Mouse (Mus musculus) forebrain, embryonic 15.5 days (tissue): ENCODE results near the gene Fxn. TPM values are rescaled to one million over a fixed set of nuclear protein-coding genes. Genes with fewer than 3 reads are reported as not detected.
A peak's percentile ranks its signal among the peaks of the same experiment; 100 is the strongest.

Experiments used
- ATAC-seq: fragments of 200-750 bp; cut with Nextera tagmentation; replicated peaks from 2 replicates; pipeline ENCODE4 v1.8.0; 2017; ENCODE audit warnings: mild to moderate bottlenecking, moderate TSS enrichment, moderate library complexity
- H3K27ac ChIP-seq: fragments of 300-500 bp; sonication (generic); replicated peaks from 2 replicates; pipeline ENCODE4 v1.5.1; 2015; ENCODE audit warnings: mild to moderate bottlenecking, inconsistent platforms
- H3K27me3 ChIP-seq: fragments of 300-500 bp; sonication (generic); 2 replicates; pipeline ENCODE4 v1.6.1; 2015; ENCODE audit warnings: inconsistent platforms
- H3K36me3 ChIP-seq: fragments of 300-500 bp; sonication (generic); 2 replicates; pipeline ENCODE4 v1.6.1; 2015; ENCODE audit warnings: mild to moderate bottlenecking, inconsistent platforms
- H3K4me1 ChIP-seq: fragments of 300-500 bp; sonication (generic); 2 replicates; pipeline ENCODE4 v1.6.1; 2015; ENCODE audit warnings: inconsistent platforms
- H3K4me2 ChIP-seq: fragments of 300-500 bp; sonication (generic); replicated peaks from 2 replicates; pipeline ENCODE4 v1.6.1; 2015; ENCODE audit warnings: mild to moderate bottlenecking, inconsistent platforms
- H3K4me3 ChIP-seq: fragments of 300-500 bp; sonication (generic); 2 replicates; pipeline ENCODE4 v1.5.1; 2015; ENCODE audit warnings: mild to moderate bottlenecking, inconsistent platforms
- H3K9ac ChIP-seq: fragments of 300-500 bp; sonication (generic); replicated peaks from 2 replicates; pipeline ENCODE4 v1.6.1; 2015; ENCODE audit warnings: mild to moderate bottlenecking, inconsistent platforms
- H3K9me3 ChIP-seq: fragments of 300-500 bp; sonication (generic); 2 replicates; pipeline ENCODE4 v1.6.1; 2016; ENCODE audit warnings: inconsistent platforms
- WGBS: fragments of 180-500 bp; shearing (Covaris S2); methylation state at CpG from one replicate; pipeline ENCODE4 v1.1.7; 2015; ENCODE audit warnings: mixed read lengths; 5-methylcytosine and 5-hydroxymethylcytosine counted together
- polyA plus RNA-seq: library from polyadenylated mRNA; unstranded; fragments of >200 nt; fragmentation: Nextera tagmentation; extraction: Ambion mirVana; gene quantifications from 2 replicates; pipeline ENCODE4 v1.2.1, GENCODE M21; 2015

The Fxn gene
- polyA plus RNA-seq, 1 experiment from 2014 or later: 43.4 TPM

- no peak overlapping the region for H3K4me2 ChIP-seq
- no peaks in the 10 kb centered on the region for H3K27me3 ChIP-seq
- no peaks in the 10 kb centered on the region for H3K36me3 ChIP-seq
- ATAC-seq: no peak
- no peak overlapping the region for H3K4me3 ChIP-seq
- H3K9me3 ChIP-seq: no peaks in the 10 kb centered on the region
- WGBS: 58% methylated on average over 4 of the region's 4 CpGs
- H3K27ac ChIP-seq: no peak overlapping the region
- H3K9ac ChIP-seq: no peak overlapping the region
- H3K4me1 ChIP-seq: peaks cover 7% of the 10 kb centered on the region
Observed at GRCm38 (mm10) chr19:24284187-24284586, 3.8 kb upstream of the Fxn start.

- H3K9me3 ChIP-seq: no peaks in the 10 kb centered on the region
- peaks cover 12% of the 10 kb centered on the region for H3K4me1 ChIP-seq
- H3K9ac ChIP-seq: no peak overlapping the region
- no peak overlapping the region for H3K27ac ChIP-seq
- H3K4me3 ChIP-seq: no peak overlapping the region
- no peak for ATAC-seq
- WGBS: 67% methylated on average over 7 of the region's 7 CpGs
- H3K4me2 ChIP-seq: peak overlapping the region; percentile 91; the same call in 1 of the 2 replicates
- H3K27me3 ChIP-seq: no peaks in the 10 kb centered on the region
- no peaks in the 10 kb centered on the region for H3K36me3 ChIP-seq
Observed at GRCm38 (mm10) chr19:24281288-24281980, 1.0 kb upstream of the Fxn start.

GRCm38 (mm10) chr19:24279706-24280600, 452 bp downstream of the Fxn start:
- Histone ChIP-seq H3K9me3 (no peaks in the 10 kb centered on the region), H3K4me1 (peaks cover 12% of the 10 kb centered on the region), H3K4me2 (peak overlapping the region; percentile 91), H3K4me3 (peak overlapping the region; percentile 78), H3K9ac (peak overlapping the region; percentile 80), H3K27ac (peak overlapping the region; percentile 90), H3K36me3 (no peaks in the 10 kb centered on the region), H3K27me3 (no peaks in the 10 kb centered on the region)
- under 1% methylated on average over 78 of the region's 78 CpGs for WGBS
- ATAC-seq: peak; percentile 70

GRCm38 (mm10) chr19:24278859-24279258, 1.5 kb downstream of the Fxn start:
- peaks cover 12% of the 10 kb centered on the region for H3K4me1 ChIP-seq
- no peaks in the 10 kb centered on the region for H3K36me3 ChIP-seq
- H3K4me3 ChIP-seq: 0 out of 2 replicates have a peak overlapping the region, but pooled peaks have one; percentile 78
- peak overlapping the region; percentile 91 for H3K4me2 ChIP-seq
- no peaks in the 10 kb centered on the region for H3K9me3 ChIP-seq
- no peaks in the 10 kb centered on the region for H3K27me3 ChIP-seq
- no peak overlapping the region for H3K27ac ChIP-seq
- no peak overlapping the region for H3K9ac ChIP-seq
- WGBS: 85% methylated on average over 15 of the region's 15 CpGs
- ATAC-seq: no peak

GRCm38 (mm10) chr19:24274281-24274680, 6.1 kb downstream of the Fxn start:
- Histone ChIP-seq H3K27me3 (no peaks in the 10 kb centered on the region), H3K9ac (no peak overlapping the region), H3K4me2 (no peak overlapping the region), H3K4me1 (peaks cover 9% of the 10 kb centered on the region), H3K36me3 (no peaks in the 10 kb centered on the region), H3K4me3 (no peak overlapping the region), H3K9me3 (no peaks in the 10 kb centered on the region), H3K27ac (no peak overlapping the region)
- 48% methylated on average over 3 of the region's 3 CpGs for WGBS
- no peak for ATAC-seq

- Histone ChIP-seq H3K36me3 (no peaks in the 10 kb centered on the region), H3K9ac (no peak overlapping the region), H3K4me2 (no peak overlapping the region), H3K9me3 (no peaks in the 10 kb centered on the region), H3K4me1 (peaks cover 24% of the 10 kb centered on the region), H3K27me3 (no peaks in the 10 kb centered on the region), H3K4me3 (no peak overlapping the region), H3K27ac (no peak overlapping the region)
- 45% methylated on average over 16 of the region's 16 CpGs for WGBS
- ATAC-seq: peak; percentile 71
Observed at GRCm38 (mm10) chr19:24271746-24272426, 8.5 kb downstream of the Fxn start.

- no peak overlapping the region for H3K9ac ChIP-seq
- WGBS: 38% methylated on average over 7 of the region's 7 CpGs
- H3K9me3 ChIP-seq: no peaks in the 10 kb centered on the region
- no peaks in the 10 kb centered on the region for H3K27me3 ChIP-seq
- H3K4me3 ChIP-seq: no peak overlapping the region
- H3K4me2 ChIP-seq: no peak overlapping the region
- H3K36me3 ChIP-seq: no peaks in the 10 kb centered on the region
- H3K4me1 ChIP-seq: peaks cover 25% of the 10 kb centered on the region
- peak; percentile 60 for ATAC-seq
- H3K27ac ChIP-seq: no peak overlapping the region
Observed at GRCm38 (mm10) chr19:24271326-24271725, 9.1 kb downstream of the Fxn start.

GRCm38 (mm10) chr19:24268531-24268930, 11.9 kb downstream of the Fxn start:
- Histone ChIP-seq H3K4me2 (peak overlapping the region; percentile 29; the same call in 1 of the 2 replicates), H3K9ac (no peak overlapping the region), H3K27ac (peak overlapping the region; percentile 77), H3K4me1 (peaks cover 25% of the 10 kb centered on the region), H3K27me3 (no peaks in the 10 kb centered on the region), H3K9me3 (no peaks in the 10 kb centered on the region), H3K4me3 (peak overlapping the region; percentile 12; the same call in 1 of the 2 replicates), H3K36me3 (0 out of 2 replicates have a peak, but pooled peaks cover 12% of the 10 kb centered on the region)
- peak; percentile 69 for ATAC-seq
- 8% methylated on average over 4 of the region's 4 CpGs for WGBS

GRCm38 (mm10) chr19:24266046-24266830, 14.2 kb downstream of the Fxn start:
- Histone ChIP-seq H3K27me3 (no peaks in the 10 kb centered on the region), H3K4me3 (no peak overlapping the region), H3K9me3 (no peaks in the 10 kb centered on the region), H3K4me1 (peaks cover 25% of the 10 kb centered on the region), H3K4me2 (no peak overlapping the region), H3K27ac (no peak overlapping the region), H3K36me3 (0 out of 2 replicates have a peak, but pooled peaks cover 12% of the 10 kb centered on the region), H3K9ac (no peak overlapping the region)
- no peak for ATAC-seq
- WGBS: 90% methylated on average over 7 of the region's 7 CpGs

- Histone ChIP-seq H3K27me3 (no peaks in the 10 kb centered on the region), H3K27ac (no peak overlapping the region), H3K36me3 (0 out of 2 replicates have a peak, but pooled peaks cover 12% of the 10 kb centered on the region), H3K9ac (no peak overlapping the region), H3K4me1 (peaks cover 21% of the 10 kb centered on the region), H3K4me3 (no peak overlapping the region), H3K4me2 (no peak overlapping the region), H3K9me3 (no peaks in the 10 kb centered on the region)
- ATAC-seq: peak; percentile 53; the same call in 1 of the 2 replicates
- 46% methylated on average over 7 of the region's 7 CpGs for WGBS
Observed at GRCm38 (mm10) chr19:24264991-24265390, 15.4 kb downstream of the Fxn start.

GRCm38 (mm10) chr19:24262736-24263135, 17.7 kb downstream of the Fxn start:
- Histone ChIP-seq H3K4me2 (no peak overlapping the region), H3K4me3 (no peak overlapping the region), H3K9ac (no peak overlapping the region), H3K36me3 (0 out of 2 replicates have a peak, but pooled peaks cover 12% of the 10 kb centered on the region), H3K27ac (no peak overlapping the region), H3K27me3 (no peaks in the 10 kb centered on the region), H3K9me3 (no peaks in the 10 kb centered on the region), H3K4me1 (peaks cover 7% of the 10 kb centered on the region)
- WGBS: 97% methylated on average over 14 of the region's 14 CpGs
- ATAC-seq: no peak
